Mouse (Mus musculus) kidney, postnatal 14 days (tissue): ENCODE data around the gene Gm42669.

Source experiments
- DNase-seq: peaks from one replicate; pipeline ENCODE4 v3.0.0; 2022; ENCODE audit warnings: mixed read lengths

Gm42669 gene

GRCm38 (mm10) chr5:107507321-107507720 lies at the start of gene Gm42669:
Gene Gm42669 (plus strand): TSS chr5:107507621.
- no peak for DNase-seq

GRCm38 (mm10) chr5:107462147-107463076 lies 45.0 kb upstream of the Gm42669 start:
- DNase-seq = no peak

- DNase-seq = no peak
Measured at GRCm38 (mm10) chr5:107466501-107466900, 40.9 kb upstream of the Gm42669 start.

GRCm38 (mm10) chr5:107467098-107467497 lies 40.3 kb upstream of the Gm42669 start:
- no peak for DNase-seq

- DNase-seq = no peak
Measured at GRCm38 (mm10) chr5:107470600-107471329, 36.7 kb upstream of the Gm42669 start.

GRCm38 (mm10) chr5:107480194-107480593 lies 27.2 kb upstream of the Gm42669 start:
- DNase-seq = no peak

- no peak for DNase-seq
Measured at GRCm38 (mm10) chr5:107488996-107489395, 18.4 kb upstream of the Gm42669 start.

GRCm38 (mm10) chr5:107491036-107491435 lies 16.4 kb upstream of the Gm42669 start:
- DNase-seq = no peak

- DNase-seq = no peak
Measured at GRCm38 (mm10) chr5:107492471-107492870, 14.9 kb upstream of the Gm42669 start.

- no peak for DNase-seq
Measured at GRCm38 (mm10) chr5:107494759-107495158, 12.7 kb upstream of the Gm42669 start.

GRCm38 (mm10) chr5:107496047-107496446 lies 11.4 kb upstream of the Gm42669 start:
- no peak for DNase-seq

- no peak for DNase-seq
Measured at GRCm38 (mm10) chr5:107497519-107498501, 9.6 kb upstream of the Gm42669 start.

GRCm38 (mm10) chr5:107498806-107499310 lies 8.6 kb upstream of the Gm42669 start:
- DNase-seq = no peak

- no peak for DNase-seq
Measured at GRCm38 (mm10) chr5:107499891-107500535, 7.4 kb upstream of the Gm42669 start.

GRCm38 (mm10) chr5:107500741-107501140 lies 6.7 kb upstream of the Gm42669 start:
- no peak for DNase-seq

- no peak for DNase-seq
Measured at GRCm38 (mm10) chr5:107510503-107510902, 3.1 kb downstream of the Gm42669 start.

- DNase-seq = no peak
Measured at GRCm38 (mm10) chr5:107511326-107511725, 3.9 kb downstream of the Gm42669 start.

GRCm38 (mm10) chr5:107513583-107513982 lies 6.2 kb downstream of the Gm42669 start:
- peak; percentile 34 for DNase-seq

- DNase-seq = no peak
Measured at GRCm38 (mm10) chr5:107515453-107515852, 8.0 kb downstream of the Gm42669 start.

- DNase-seq = no peak
Measured at GRCm38 (mm10) chr5:107516087-107516486, 8.7 kb downstream of the Gm42669 start.

GRCm38 (mm10) chr5:107518602-107519001 lies 11.2 kb downstream of the Gm42669 start:
- no peak for DNase-seq

GRCm38 (mm10) chr5:107521386-107521785 lies 14.0 kb downstream of the Gm42669 start:
- no peak for DNase-seq
